Mouse (Mus musculus) hematopoietic multipotent progenitor cell, adult 10-12 weeks (in vitro differentiated cells): ENCODE data around the gene Klhl8. TPM values are rescaled to one million over a fixed set of nuclear protein-coding genes. Genes with fewer than 3 reads are reported as not detected.

Source experiments
- polyA plus RNA-seq: library from polyadenylated mRNA; stranded (reverse); fragments of >175 nt; gene quantifications from 2 replicates; pipeline ENCODE4 v1.2.3, GENCODE M21; 2012; ENCODE audit warnings: low replicate concordance

The Klhl8 gene
- 0.14 and 0.34 TPM in 2 replicates for polyA plus RNA-seq

GRCm38 (mm10) chr5:103910748-103911409 is at the start of gene Klhl8:
Gene Klhl8, minus strand, starts transcription at chr5:103911259.

Other genes with a start within 250 kb of the Klhl8 start
- 81.9 and 153 TPM in 2 replicates for gene Aff1, start 218.9 kb downstream of the Klhl8 start, polyA plus RNA-seq
- gene Hsd17b13, start 66.2 kb upstream of the Klhl8 start, polyA plus RNA-seq = not detected in 2 replicates
- 6.0 and 7.1 TPM in 2 replicates for gene Hsd17b11, start 110.7 kb upstream of the Klhl8 start, polyA plus RNA-seq
- 79.8 and 101 TPM in 2 replicates for gene Nudt9, start 135.0 kb upstream of the Klhl8 start, polyA plus RNA-seq
- not detected in 2 replicates for gene Gm17660, start 166.3 kb upstream of the Klhl8 start, polyA plus RNA-seq
- gene Sparcl1, start 202.5 kb upstream of the Klhl8 start, polyA plus RNA-seq = 0.57 TPM in 1 of 2 replicates, not detected in the other